Mouse (Mus musculus) midbrain, embryonic 12.5 days (tissue): ENCODE measurements around the gene Stox1. TPM values are rescaled to one million over a fixed set of nuclear protein-coding genes. Genes with fewer than 3 reads are reported as not detected.
"Not testable (repeated sequence)": the region's sequence is repeated elsewhere in the genome, so short reads cannot be mapped to it uniquely, and the experiment has no call there.

ENCODE experiments used
- ATAC-seq: fragments of 200-750 bp; cut with Nextera tagmentation; 2 replicates; pipeline ENCODE4 v1.8.0; 2017; ENCODE audit warnings: low read depth, moderate TSS enrichment, moderate library complexity; ENCODE audit not compliant: low FRiP score
- H3K27ac ChIP-seq: fragments of 300-500 bp; sonication (generic); replicated peaks from 2 replicates; pipeline ENCODE4 v1.5.1; 2016; ENCODE audit warnings: mild to moderate bottlenecking
- H3K27me3 ChIP-seq: fragments of 300-500 bp; sonication (generic); 2 replicates; pipeline ENCODE4 v1.6.1; 2016; ENCODE audit warnings: mild to moderate bottlenecking
- H3K36me3 ChIP-seq: fragments of 300-500 bp; sonication (generic); 2 replicates; pipeline ENCODE4 v1.6.1; 2016
- H3K4me1 ChIP-seq: fragments of 300-500 bp; sonication (generic); 2 replicates; pipeline ENCODE4 v1.6.1; 2016
- H3K4me2 ChIP-seq: fragments of 300-500 bp; sonication (generic); replicated peaks from 2 replicates; pipeline ENCODE4 v1.6.1; 2016; ENCODE audit warnings: mild to moderate bottlenecking, moderate library complexity
- H3K4me3 ChIP-seq: fragments of 300-500 bp; sonication (generic); 2 replicates; pipeline ENCODE4 v1.5.1; 2016; ENCODE audit warnings: mild to moderate bottlenecking
- H3K9ac ChIP-seq: fragments of 300-500 bp; sonication (generic); replicated peaks from 2 replicates; pipeline ENCODE4 v1.6.1; 2016; ENCODE audit warnings: mild to moderate bottlenecking, moderate library complexity
- H3K9me3 ChIP-seq: fragments of 300-500 bp; sonication (generic); 2 replicates; pipeline ENCODE4 v1.6.1; 2016; ENCODE audit warnings: mild to moderate bottlenecking
- WGBS: fragments of 180-500 bp; shearing (Covaris S2); methylation state at CpG from one replicate; pipeline ENCODE4 v1.1.7; 2016; 5-methylcytosine and 5-hydroxymethylcytosine counted together
- polyA plus RNA-seq: library from polyadenylated mRNA; unstranded; fragments of >200 nt; fragmentation: Nextera tagmentation; extraction: Ambion mirVana; gene quantifications from 2 replicates; pipeline ENCODE4 v1.2.1, GENCODE M21; 2016

The Stox1 gene
- polyA plus RNA-seq = 2.1 and 2.8 TPM in 2 replicates

DNA sequence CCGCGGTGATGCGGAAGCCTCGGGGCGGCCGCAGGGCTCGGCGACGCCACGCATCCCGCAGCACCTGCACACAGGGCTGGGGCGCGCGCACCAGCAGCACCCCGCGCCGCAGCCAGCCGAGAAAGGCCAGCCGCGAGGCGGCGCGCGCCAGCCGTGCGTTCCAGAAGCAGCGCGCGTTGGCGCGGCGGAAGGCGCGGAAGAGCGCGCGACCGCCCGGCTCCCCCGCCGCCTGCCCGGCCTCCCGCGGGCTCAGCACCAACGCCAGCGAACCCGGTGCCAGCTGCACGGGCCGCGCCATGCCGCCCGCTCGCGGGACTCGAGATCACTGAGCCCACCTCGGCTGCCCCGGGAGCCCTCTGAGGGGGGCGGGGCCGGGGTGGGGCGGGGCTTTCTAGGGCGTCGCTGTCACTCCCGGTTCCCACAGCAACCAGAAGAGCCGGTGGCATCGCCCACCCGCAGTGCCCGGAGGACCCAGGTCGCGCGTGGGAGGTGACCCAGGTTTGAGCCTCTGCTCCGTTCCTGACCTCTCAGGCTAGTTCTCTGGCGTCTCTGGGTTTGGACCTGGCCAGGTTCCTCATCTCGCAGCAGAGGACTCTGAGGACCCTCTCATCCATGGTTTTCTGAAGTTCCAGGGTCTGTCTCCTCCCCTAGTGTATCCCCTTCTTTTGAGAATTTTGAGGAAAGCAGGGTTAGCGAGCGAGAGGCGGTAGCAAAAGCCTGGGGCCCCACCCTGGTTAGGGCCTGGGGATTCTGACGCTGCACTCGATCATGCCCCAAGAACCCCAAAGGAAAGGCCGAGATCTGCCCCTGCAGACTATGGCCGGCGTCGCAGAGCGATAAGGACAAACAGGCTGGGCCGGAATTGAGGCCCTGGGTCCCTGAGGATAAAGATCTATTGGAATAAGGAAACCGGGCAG lies at the start of gene Stox1:
Stox1 (minus strand) TSS at position 358 of the 917 bp plus-strand sequence.
- Histone ChIP-seq H3K4me1 (peaks cover 11% of the 10 kb centered on the region), H3K27me3 (peaks cover 44% of the 10 kb centered on the region), H3K4me3 (peak within 1 kb of the TSS; percentile 81), H3K27ac (no peak within 1 kb of the TSS), H3K4me2 (peak within 1 kb of the TSS; percentile 92), H3K36me3 (no peaks in the 10 kb centered on the region), H3K9ac (peak within 1 kb of the TSS; percentile 62), H3K9me3 (no peaks in the 10 kb centered on the region)
- WGBS = 1% methylated on average over 77 of the region's 85 CpGs
- ATAC-seq = peak; percentile 90

DNA sequence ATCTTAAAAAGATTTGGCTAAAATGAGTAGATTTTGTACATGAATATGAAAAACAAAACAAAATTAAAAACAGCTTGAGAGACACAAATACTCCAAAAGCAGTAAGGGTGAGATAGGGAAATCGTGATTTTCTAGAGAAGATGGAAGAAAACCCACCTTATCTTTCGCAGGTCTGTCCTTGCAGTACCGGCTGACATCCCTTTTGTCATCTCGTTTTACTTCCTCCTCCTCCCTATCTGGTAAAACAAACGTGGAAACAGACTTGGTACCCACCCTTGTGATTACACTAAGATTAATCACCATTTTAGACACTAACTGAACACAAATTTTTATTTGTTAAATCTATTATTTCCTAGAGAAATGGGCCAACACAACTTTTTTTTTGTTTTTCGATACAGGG lies 24.9 kb upstream of the Stox1 start:
- H3K4me1 ChIP-seq = no peaks in the 10 kb centered on the region
- no peak overlapping the region for H3K9ac ChIP-seq
- WGBS = 90% methylated on average over 6 of the region's 6 CpGs
- ATAC-seq = no peak
- H3K4me3 ChIP-seq = no peak overlapping the region
- H3K27me3 ChIP-seq = no peaks in the 10 kb centered on the region
- no peak overlapping the region for H3K27ac ChIP-seq
- H3K4me2 ChIP-seq = no peak overlapping the region
- no peaks in the 10 kb centered on the region for H3K9me3 ChIP-seq
- peaks cover 95% of the 10 kb centered on the region for H3K36me3 ChIP-seq

DNA sequence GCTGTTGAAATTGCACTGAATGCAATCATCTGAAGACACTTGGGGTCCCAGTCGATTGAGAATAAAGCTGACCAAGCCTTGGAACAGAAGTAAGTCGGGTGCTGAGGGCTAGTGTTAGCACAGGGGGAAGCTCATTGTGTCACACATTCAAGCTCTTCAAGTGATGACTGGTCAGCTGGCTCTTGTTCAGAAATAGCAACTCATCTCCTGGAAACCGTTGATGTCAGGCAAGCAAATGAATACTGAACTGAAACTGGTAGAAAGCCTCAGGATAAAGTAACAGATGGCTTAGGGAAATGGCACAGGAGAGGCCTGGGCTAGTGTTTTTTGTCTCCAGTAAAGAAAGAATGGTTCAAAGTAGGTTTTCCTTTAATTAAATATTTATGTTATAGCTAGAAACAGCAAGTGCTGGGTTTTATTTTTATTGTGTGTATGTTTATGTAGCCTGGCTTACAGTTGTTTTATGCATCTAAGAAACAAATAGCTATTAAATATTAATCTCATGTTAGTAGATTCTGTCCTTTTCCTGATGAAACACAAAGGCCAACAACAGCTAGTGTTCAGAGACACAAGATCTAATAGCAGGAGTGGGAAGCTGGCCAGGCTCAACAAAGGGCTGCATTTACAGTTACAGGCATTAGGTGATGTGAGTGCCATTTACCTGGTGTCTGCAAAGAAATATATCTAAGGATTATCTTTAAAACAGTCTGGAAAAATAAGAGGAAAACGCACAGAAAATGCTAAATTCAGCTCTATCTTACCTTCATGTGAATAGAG lies 14.2 kb upstream of the Stox1 start:
- Histone ChIP-seq H3K4me2 (no peak overlapping the region), H3K9ac (no peak overlapping the region), H3K27me3 (no peaks in the 10 kb centered on the region), H3K4me3 (no peak overlapping the region), H3K9me3 (no peaks in the 10 kb centered on the region), H3K36me3 (peaks cover 33% of the 10 kb centered on the region), H3K27ac (peak overlapping the region; percentile 49), H3K4me1 (peaks cover 6% of the 10 kb centered on the region; the same call in 1 of the 2 replicates)
- peak; percentile 12; the same call in 1 of the 2 replicates for ATAC-seq
- 66% methylated on average over 4 of the region's 4 CpGs for WGBS

DNA sequence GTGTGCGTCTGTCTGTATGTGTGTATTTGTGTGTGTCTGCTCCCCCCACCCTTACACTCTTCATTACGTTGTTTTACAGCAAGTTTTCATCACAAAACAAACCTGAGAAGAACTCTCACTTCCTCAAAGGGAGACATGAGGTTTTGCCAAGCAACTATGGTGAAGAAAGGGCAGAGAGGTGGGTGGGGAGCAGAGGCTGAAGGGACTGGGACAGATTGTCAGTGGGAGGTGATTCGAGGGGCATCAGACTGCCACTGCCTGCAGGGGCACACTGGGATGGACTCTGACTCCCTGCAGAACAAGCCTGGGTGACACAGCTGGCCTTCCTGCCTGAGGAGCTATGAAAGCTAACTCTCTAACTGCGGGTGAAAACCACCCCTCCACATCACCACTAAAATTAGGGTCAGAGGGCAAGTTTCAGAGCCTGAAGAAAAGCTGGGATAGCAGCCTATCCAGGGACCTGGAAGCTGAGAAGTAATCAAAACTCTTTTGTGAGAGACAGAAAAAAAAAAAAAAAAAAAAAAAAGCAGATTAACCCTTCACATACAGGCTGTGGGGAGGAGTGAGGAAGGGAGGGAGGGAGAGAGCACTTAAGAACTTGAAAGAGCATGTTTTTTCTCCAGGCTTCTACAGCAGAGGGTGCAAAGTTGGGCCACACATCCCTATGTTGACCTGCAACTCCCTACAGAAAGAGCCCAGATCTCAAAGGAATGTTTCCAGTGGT lies 11.2 kb upstream of the Stox1 start:
- ATAC-seq = no peak
- Histone ChIP-seq H3K27me3 (no peaks in the 10 kb centered on the region), H3K9me3 (no peaks in the 10 kb centered on the region), H3K27ac (no peak overlapping the region), H3K4me3 (no peak overlapping the region), H3K36me3 (peaks cover 14% of the 10 kb centered on the region), H3K4me1 (peaks cover 6% of the 10 kb centered on the region; the same call in 1 of the 2 replicates), H3K4me2 (no peak overlapping the region), H3K9ac (no peak overlapping the region)
- 49% methylated on average over 4 of the region's 4 CpGs for WGBS

- H3K9ac ChIP-seq = no peak overlapping the region
- 84% methylated on average over 10 of the region's 10 CpGs for WGBS
- no peak for ATAC-seq
- H3K4me3 ChIP-seq = no peak overlapping the region
- H3K36me3 ChIP-seq = no peaks in the 10 kb centered on the region
- peaks cover 4% of the 10 kb centered on the region; the same call in 1 of the 2 replicates for H3K27me3 ChIP-seq
- H3K4me1 ChIP-seq = peaks cover 7% of the 10 kb centered on the region; the same call in 1 of the 2 replicates
- no peak overlapping the region for H3K27ac ChIP-seq
- H3K9me3 ChIP-seq = no peaks in the 10 kb centered on the region
- no peak overlapping the region for H3K4me2 ChIP-seq
These were observed 4.9 kb upstream of the Stox1 start for GRCm38 (mm10) chr10:62730826-62731225.

DNA sequence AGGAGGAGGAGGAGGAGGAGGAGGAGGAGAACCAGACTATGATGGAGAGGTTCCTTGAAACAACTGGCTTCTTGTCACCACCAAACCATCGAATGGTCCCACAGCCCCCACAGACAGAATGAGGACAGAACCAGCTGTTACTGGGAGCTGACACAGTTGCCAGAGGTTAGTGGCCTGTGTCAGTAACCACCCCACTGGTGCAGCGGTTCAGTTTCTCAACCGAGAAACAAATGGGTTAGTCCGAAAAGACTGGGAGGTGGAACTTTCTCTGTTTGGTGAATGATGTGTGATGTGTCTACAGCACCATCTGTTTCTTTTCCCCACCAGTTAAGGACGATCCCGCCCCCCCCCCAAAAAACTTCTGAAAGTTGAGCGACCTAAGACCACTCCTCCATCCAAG lies 992 bp downstream of the Stox1 start:
- ATAC-seq = no peak
- H3K4me2 ChIP-seq = peak overlapping the region; percentile 92
- peak overlapping the region; percentile 62; the same call in 1 of the 2 replicates for H3K9ac ChIP-seq
- WGBS = 38% methylated on average over 7 of the region's 7 CpGs
- peaks cover 44% of the 10 kb centered on the region for H3K27me3 ChIP-seq
- no peaks in the 10 kb centered on the region for H3K9me3 ChIP-seq
- H3K27ac ChIP-seq = no peak overlapping the region
- peak overlapping the region; percentile 81; the same call in 1 of the 2 replicates for H3K4me3 ChIP-seq
- peaks cover 11% of the 10 kb centered on the region for H3K4me1 ChIP-seq
- H3K36me3 ChIP-seq = no peaks in the 10 kb centered on the region

- no peak overlapping the region for H3K4me3 ChIP-seq
- no peak overlapping the region for H3K27ac ChIP-seq
- no peak overlapping the region for H3K9ac ChIP-seq
- H3K36me3 ChIP-seq = no peaks in the 10 kb centered on the region
- H3K4me2 ChIP-seq = no peak overlapping the region
- no peak for ATAC-seq
- H3K4me1 ChIP-seq = peaks cover 11% of the 10 kb centered on the region
- H3K9me3 ChIP-seq = no peaks in the 10 kb centered on the region
- peaks cover 44% of the 10 kb centered on the region for H3K27me3 ChIP-seq
- 37% methylated on average over 4 of the region's 4 CpGs for WGBS
These were observed 3.2 kb downstream of the Stox1 start for GRCm38 (mm10) chr10:62722701-62723100.

DNA sequence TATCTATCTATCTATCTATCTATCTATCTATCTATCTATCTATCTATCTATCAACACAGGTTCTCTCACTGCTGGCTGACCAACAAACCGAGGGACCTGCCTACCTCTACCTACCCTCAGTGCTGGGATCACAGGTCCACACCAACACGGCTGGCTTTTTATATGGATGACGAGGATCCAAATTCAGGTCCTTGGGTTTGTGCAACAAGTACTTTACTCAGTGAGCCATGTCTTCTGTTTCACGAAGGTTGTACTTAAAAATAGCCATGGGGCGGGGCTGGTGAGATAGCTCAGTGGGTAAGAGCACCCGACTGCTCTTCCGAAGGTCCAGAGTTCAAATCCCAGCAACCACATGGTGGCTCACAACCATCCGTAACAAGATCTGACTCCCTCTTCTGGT lies 5.4 kb downstream of the Stox1 start:
- whole genome bisulfite sequencing = 92% methylated on average over 8 of the region's 8 CpGs
- peaks cover 41% of the 10 kb centered on the region for H3K27me3 ChIP-seq
- H3K36me3 ChIP-seq, H3K4me3 ChIP-seq, H3K9me3 ChIP-seq, ATAC-seq, H3K9ac ChIP-seq, H3K4me2 ChIP-seq, H3K27ac ChIP-seq, H3K4me1 ChIP-seq: not testable (repeated sequence)

GRCm38 (mm10) chr10:62713457-62713856 lies 12.5 kb downstream of the Stox1 start:
- Histone ChIP-seq H3K4me2 (no peak overlapping the region), H3K4me3 (no peak overlapping the region), H3K27ac (no peak overlapping the region), H3K9ac (no peak overlapping the region), H3K9me3 (no peaks in the 10 kb centered on the region), H3K27me3 (no peaks in the 10 kb centered on the region), H3K4me1 (no peaks in the 10 kb centered on the region), H3K36me3 (no peaks in the 10 kb centered on the region)
- 84% methylated on average over 10 of the region's 10 CpGs for WGBS
- no peak for ATAC-seq

DNA sequence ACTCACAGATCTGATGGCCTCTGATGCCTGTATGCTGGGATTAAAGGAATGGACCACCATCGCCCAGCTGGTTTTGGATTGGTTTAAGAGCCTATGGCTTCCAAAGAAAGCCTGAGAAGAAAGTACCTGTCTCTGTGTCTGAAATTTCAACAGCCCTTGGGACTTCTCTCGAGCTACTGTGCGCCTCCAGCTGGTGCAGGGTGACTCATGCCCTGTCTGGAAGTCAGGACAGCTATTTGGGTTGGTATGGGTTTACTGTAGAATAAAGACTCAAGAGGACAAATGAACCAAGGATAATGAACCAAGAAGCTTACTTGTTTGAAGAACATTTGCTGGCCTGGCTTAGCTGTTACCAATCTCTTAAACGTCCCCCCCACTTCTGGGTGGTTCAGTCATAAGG lies 22.3 kb downstream of the Stox1 start:
- no peak for ATAC-seq
- no peaks in the 10 kb centered on the region for H3K27me3 ChIP-seq
- no peaks in the 10 kb centered on the region for H3K9me3 ChIP-seq
- no peaks in the 10 kb centered on the region for H3K4me1 ChIP-seq
- WGBS = 84% methylated on average over 4 of the region's 4 CpGs
- H3K9ac ChIP-seq = no peak overlapping the region
- H3K4me2 ChIP-seq = no peak overlapping the region
- no peak overlapping the region for H3K27ac ChIP-seq
- no peaks in the 10 kb centered on the region for H3K36me3 ChIP-seq
- H3K4me3 ChIP-seq = no peak overlapping the region

DNA sequence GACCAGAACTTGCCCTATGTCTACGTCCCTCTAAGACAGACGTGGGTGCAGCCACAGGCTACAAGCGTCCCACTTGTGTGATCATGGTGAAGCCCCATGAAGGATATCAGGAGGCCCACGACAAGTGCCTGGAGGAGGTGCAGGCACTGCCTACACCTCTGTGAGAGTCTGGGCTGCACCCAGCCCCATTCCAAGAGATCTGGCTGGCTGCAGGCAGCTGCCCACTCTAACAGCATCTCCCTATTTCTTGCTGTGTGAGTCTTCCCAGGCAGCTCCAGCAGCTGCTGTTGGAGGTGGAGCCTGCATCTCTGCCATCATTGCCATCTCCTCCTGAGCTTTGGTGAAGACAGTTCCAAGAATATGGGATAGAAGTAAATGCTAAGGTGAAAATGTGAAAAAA lies 23.5 kb downstream of the Stox1 start:
- H3K27me3 ChIP-seq = no peaks in the 10 kb centered on the region
- 90% methylated on average over 4 of the region's 4 CpGs for WGBS
- H3K4me3 ChIP-seq = no peak overlapping the region
- ATAC-seq = no peak
- no peaks in the 10 kb centered on the region for H3K4me1 ChIP-seq
- no peak overlapping the region for H3K9ac ChIP-seq
- H3K27ac ChIP-seq = no peak overlapping the region
- no peaks in the 10 kb centered on the region for H3K9me3 ChIP-seq
- no peak overlapping the region for H3K4me2 ChIP-seq
- no peaks in the 10 kb centered on the region for H3K36me3 ChIP-seq
